Mouse (Mus musculus): ENCODE results near the gene Gm5150. TPM values are rescaled to one million over a fixed set of nuclear protein-coding genes. Genes with fewer than 3 reads are reported as not detected.
"Not testable (repeated sequence)": the region's sequence is repeated elsewhere in the genome, so short reads cannot be mapped to it uniquely, and the experiment has no call there.

The Gm5150 gene
- total RNA-seq (2014; fragmentation: Nextera tagmentation) (not detected in 2 replicates), total RNA-seq (2017) (not detected in 2 replicates)

DNA sequence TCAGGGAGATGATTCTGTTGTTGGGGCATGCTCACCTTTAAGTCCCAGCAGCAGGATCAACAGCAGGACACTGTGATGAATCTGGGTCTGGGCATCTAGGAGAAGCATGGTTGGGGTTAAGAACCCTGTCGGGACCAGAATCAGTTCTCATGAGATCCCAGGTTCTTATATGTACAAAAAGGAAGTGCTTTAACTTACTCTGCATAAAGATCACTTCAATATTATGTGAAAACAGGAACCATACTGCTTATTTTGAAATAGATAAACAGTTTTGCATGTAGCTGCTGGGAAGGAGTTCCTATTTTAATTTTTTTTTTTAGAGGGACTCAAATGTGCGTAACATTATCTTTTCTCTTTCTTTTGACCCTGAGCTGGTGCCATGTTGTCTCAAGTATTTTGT lies at the start of gene Gm5150:
Gene Gm5150, minus strand, starts transcription at position 223 of the 400 bp plus-strand sequence.
- peak; percentile 86 for ATAC-seq (replicated peaks; ENCODE audit: poor library complexity, severe bottlenecking)

DNA sequence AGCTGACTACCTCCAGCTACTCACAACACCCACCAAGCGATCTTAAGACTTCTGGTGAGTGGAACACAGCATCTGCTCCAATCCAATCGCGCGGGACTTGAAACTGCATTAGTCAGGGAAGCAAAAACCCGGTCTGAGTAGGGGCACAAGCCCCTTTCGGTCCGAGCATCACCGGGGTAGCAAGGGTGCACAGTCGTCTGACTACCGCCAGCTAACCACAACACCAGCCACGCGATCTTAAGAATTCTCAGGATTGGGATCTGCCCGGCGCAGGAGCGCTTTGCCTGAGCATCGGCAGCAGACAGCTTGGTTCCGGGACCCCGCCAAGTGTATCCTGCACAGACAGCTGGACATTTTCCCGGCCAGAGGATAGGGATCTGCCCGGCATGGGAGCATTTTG lies 45.5 kb upstream of the Gm5150 start:
- not testable (repeated sequence) for ATAC-seq (replicated peaks; ENCODE audit: poor library complexity, severe bottlenecking)

DNA sequence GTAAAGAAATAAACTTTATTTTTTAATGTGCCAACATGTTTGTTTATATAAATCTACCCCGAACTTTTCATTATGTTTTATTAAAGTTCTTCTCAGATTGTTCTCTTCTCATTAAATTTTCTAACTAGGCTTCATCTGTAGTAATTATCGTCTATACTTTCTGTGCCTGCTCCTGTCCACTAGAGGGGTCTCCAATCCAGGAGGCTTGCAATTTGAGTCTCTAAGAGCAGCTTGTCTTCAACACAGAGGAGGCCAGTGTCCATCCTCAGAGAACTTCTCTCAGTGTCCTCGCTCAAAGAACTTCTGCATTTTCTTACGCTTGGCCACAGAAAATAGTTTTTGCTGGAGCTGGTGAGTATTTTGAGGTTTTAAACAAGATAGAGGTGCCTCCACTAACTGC lies 41.1 kb upstream of the Gm5150 start:
- ATAC-seq (replicated peaks; ENCODE audit: poor library complexity, severe bottlenecking) = no peak

DNA sequence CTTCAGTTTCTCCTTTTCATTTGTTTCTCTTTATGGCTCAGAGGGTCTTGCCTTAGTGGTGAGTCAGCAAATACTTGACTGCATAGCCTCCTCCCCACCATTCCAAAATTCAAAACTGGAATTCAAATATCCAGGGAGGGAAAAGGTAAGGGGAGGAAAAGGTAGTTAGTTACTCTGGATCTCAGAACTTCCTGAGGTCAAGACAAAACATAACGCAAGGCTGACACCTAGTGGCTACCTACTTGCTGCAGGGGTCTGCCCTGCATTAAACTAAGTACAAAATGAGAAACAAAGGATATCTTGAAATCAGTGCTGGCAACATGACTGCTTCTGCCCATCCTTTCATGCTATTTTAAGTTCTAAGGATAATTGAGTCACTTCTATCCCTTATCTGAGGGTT lies 37.1 kb upstream of the Gm5150 start:
- peak; percentile 90 for ATAC-seq (replicated peaks; ENCODE audit: poor library complexity, severe bottlenecking)

DNA sequence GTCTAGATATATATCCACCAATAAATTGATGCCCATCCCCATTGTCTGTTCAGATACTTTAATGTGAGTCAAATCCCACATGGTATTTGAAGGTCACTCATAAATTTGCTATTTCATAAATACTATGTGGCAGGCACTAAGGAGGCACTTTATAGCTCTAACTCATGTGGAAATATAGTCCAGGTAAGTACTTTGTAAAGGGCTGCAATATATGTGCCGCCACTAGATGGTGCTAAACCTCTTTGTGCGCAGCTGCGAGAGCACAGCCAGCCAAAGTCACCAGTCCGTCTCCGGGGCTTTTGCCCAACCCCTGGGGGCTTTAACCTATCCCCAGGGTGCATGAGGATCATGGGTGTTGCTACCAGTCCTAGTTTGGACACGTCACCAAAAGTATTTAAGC lies 18.8 kb upstream of the Gm5150 start:
- 0 out of 2 replicates have a peak, but pooled peaks have one; percentile 31 for ATAC-seq (replicated peaks; ENCODE audit: poor library complexity, severe bottlenecking)

DNA sequence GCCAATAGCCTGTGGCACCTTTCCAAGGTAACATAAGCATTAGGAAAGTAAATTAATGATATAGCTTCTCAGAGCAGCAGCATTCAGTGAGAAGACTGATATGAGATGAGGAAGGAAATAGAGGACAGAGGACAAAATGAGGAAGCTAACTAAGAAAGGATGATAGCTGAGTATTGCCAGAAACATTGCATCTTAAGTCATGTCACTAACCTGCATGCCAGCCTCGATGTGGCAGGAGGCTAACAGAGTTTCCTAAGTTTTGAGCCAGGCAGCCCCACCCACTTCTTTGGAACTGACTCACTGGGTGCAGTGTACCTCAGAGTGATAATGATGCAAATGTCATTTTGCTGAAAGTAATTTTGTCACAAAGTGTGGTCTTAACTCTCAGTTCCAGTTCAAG lies 16.0 kb upstream of the Gm5150 start:
- ATAC-seq (replicated peaks; ENCODE audit: poor library complexity, severe bottlenecking) = peak; percentile 98

DNA sequence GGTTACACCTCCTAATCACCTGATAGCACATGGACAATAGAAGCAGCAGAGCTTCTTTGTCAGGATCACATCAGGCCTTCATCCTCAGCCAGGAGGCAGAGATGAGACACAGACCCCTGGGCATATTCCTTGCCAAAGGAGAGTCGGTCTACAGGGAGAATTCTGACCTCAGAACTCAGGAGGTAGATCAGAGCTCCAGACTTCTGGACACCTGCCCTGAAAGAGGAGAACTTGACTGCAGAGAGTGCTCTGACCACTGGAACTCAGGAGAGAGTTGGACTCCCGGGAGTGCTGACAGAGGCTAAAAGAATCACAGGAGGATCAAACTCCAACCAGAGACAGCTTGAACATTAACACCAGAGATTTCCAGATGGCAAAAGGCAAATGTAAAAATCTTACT lies 8.2 kb upstream of the Gm5150 start:
- ATAC-seq (replicated peaks; ENCODE audit: poor library complexity, severe bottlenecking) = not testable (repeated sequence)

DNA sequence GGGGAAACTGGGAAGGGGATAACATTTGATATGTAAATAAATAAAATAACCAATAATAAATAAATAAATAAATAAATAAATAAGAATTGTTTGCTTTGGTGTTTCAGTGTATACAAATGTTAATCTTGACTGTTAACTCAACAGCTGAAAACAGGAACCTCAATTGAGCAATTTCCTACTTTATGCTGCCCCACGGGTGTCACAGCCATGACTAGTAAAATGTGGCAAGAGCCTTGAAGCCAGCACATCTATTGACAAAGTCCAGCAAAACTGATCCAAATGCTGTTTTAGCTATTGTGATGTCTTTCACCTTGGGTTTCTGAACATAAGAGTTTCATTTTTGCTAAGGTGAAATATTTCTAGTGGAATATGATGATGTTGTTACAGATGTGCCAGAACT lies 1.6 kb upstream of the Gm5150 start:
- ATAC-seq (replicated peaks; ENCODE audit: poor library complexity, severe bottlenecking) = peak; percentile 97

DNA sequence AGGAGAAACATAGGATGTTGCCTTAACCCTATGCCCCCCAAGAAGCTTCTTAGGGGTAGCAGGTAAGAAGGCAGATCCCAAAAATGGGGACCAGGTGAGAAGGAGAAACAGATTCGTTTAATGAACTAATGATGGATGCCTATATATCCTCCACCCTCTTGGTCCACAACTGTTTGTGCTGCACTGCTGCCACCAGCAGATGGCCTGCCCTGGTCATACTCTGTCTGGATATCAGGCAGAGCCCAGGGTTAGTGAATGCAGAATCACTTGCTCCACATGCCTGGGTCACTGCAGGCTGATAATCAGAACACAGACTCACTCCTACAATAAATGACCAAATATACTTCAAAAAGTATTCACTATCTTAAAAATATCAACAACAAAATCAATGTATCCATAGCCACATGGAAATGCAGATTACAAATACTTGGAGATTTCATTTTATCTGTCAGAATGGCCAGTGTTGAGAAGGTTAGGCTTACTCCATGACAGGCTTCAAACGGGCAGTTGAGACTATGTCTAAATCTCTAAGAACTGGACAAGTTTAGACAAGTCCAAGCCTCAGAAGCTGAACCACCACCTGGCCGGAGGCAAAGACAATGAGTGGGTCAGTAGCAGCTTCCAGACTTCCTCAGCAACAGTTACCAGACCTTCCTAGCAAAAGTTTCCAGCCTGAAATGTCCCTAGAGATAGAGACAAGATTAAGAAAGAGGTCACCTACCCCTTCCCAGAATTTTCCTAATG lies 2.2 kb downstream of the Gm5150 start:
- ATAC-seq (replicated peaks; ENCODE audit: poor library complexity, severe bottlenecking) = no peak

DNA sequence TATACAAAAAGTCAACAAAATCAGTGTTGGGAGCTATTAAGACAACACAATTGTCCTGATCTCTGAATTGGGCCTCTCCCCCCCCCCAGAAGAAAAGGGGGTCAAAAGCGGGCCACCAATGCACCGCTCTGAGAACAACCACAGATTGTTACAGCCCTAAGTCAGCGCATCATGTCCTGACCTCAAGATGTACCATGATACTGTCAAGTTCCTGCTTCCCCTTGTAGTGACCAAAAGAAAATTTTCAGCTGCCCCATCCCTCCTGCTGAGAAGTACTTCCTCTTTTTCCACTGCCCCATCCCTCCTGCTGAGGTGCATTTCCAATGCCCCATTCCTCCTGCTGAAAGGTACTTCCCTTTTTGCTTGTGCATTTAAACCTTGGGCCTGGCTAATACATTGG lies 6.8 kb downstream of the Gm5150 start:
- ATAC-seq (replicated peaks; ENCODE audit: poor library complexity, severe bottlenecking) = peak; percentile 59

DNA sequence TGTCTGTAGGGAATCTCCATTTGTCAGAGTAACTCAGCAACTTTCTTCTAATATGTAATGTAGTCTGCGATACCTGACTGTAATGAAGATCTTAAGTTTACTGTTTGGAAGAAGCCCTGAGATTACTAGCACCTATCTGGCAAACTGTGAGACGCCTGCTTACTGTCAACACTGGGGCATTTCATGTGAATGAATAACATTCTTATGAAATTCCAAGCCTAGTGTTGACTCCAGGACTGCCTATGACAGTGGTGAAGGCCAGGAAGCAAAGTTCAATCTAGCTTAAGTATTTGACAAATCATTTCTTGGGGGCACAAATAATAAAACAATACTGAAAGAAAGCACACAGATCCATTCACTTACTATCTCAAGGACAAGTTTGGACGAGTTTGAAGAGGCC lies 24.0 kb downstream of the Gm5150 start:
- ATAC-seq (replicated peaks; ENCODE audit: poor library complexity, severe bottlenecking) = no peak

DNA sequence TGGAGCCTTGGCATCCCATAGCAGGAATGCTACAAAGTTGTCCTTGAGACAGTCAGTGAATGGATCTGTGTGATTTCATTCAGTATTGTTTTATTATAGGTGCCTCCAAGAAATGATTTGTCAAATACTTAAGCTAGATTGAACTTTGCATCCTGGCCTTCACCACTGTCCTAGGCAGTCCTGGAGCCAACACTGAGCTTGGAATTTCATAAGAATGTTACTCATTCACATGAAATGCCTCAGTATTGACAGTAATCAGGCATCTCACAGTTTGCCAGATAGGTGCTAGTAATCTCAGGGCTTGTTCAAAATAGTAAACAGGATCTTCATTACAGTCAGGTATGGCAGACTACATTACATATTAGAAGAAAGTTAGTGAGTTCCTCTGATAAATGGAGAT lies 49.3 kb downstream of the Gm5150 start:
- no peak for ATAC-seq (replicated peaks; ENCODE audit: poor library complexity, severe bottlenecking)

Other genes with a start within 250 kb of the Gm5150 start
- gene Sirpb1c, start 157.9 kb downstream of the Gm5150 start, total RNA-seq (2014; fragmentation: Nextera tagmentation) = not detected in 2 replicates
- 0.26 and 2.1 TPM in 2 replicates for gene Sirpb1c, start 157.9 kb downstream of the Gm5150 start, total RNA-seq (2017)

Measured in granulocyte monocyte progenitor cell, adult 5-6 weeks (primary cell).